Mouse (Mus musculus) yolk sac, embryonic 10.5 days (tissue): ENCODE data around the gene Metap1d.

ENCODE experiments used
- DNase-seq: peaks from one replicate; pipeline ENCODE4 v3.0.0-alpha.2; 2017; ENCODE audit warnings: low spot score

The Metap1d gene

DNA sequence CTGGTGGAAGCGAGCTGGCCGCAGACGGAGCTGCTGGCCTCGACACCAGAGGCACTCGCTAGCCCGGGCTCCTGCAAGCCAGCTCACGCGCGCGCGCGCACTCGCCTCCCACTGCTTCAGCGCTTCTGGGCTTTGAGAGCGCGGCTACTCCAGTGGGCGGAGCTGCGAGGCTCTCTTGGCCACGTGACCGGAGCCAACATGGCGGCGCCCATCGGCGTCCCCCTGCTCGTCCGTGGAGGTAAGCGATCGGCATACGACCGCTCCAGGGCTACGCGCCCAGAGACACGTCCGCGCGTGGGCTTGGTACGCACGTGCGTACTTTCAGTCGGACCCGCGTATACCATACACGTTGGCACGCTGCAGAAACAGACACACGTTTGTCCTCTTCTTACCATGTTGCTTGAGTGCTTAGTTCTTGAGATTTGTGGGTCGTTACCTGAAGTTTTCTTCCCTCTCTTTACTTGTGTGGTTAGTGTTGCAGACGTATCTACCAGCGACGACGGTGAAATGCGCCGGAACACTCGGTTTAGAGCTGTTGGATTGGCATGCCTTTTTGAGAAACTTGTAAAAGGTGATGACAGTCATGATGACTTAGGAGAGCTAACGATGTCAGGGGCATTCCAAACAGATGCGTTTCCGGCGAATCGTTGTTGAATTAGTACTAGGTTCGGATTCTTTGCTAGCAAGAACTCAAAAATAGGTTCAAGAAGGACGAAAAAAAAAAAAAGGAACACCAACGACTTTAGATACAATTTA is at the start of gene Metap1d:
Gene Metap1d (plus strand): TSS at position 116 of the 756 bp plus-strand sequence.
- peak; percentile 92 for DNase-seq

DNA sequence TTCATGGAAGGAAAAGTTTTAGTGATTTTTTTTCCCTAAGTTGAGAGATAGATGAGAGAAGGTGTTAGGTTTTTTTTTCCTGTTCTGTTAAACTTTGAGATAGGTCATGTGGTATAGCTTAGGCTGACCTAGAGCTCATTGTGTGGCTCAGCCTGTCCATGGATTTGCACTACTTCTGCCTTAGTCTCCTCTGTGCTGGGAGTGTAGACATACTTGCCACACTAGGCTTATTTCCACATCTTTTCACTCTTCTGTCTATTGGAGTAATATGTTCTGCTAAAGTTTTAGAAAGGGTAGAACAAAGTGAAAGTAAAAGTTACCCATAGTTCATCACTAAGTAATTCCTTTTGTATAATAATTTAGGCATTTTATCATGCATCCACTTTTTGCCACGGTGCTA is 47.5 kb upstream of the Metap1d start:
- no peak for DNase-seq

DNA sequence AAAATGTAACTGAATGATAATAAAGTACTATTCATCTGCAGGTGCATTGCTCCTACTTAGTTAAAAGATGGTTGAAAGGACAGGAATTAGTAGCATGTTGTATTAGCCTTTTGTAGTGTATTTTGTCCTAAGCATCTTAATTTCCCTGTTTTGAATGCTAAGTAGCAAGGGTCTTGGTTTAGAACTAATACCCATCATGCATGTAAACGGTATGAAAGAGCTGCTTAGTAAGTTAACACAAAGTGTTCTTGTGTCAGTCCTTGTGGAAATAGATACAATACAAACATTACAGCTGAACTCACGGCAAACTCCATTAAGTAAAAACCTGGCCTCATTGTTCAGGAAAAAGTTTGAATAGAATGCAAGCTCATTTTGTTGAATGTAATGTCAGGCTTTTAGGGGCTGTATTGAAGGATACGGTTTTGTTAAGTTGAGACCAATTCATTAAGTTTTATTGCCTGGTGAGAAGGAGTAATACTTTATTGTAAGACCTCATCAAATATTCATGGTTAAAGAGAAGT is 34.3 kb upstream of the Metap1d start:
- DNase-seq, result no peak

DNA sequence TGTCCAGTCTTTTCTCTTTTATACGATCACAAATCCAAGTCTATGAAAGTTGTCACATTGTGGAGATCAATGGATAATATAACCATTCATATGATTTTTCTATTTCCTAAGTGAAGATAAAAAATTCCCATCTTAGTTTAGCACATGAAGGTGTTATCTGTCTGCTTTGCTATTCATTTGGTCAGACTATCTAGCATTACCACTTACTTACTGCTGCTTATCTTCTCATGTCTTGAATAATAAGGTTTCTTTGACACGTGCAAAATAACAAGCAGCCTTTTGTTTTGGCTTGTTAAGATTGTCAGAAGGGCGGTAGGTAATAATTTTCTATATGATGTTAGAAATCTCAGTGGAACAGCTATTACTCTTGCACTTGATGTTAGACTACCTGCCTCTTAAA is 33.7 kb upstream of the Metap1d start:
- no peak for DNase-seq

DNA sequence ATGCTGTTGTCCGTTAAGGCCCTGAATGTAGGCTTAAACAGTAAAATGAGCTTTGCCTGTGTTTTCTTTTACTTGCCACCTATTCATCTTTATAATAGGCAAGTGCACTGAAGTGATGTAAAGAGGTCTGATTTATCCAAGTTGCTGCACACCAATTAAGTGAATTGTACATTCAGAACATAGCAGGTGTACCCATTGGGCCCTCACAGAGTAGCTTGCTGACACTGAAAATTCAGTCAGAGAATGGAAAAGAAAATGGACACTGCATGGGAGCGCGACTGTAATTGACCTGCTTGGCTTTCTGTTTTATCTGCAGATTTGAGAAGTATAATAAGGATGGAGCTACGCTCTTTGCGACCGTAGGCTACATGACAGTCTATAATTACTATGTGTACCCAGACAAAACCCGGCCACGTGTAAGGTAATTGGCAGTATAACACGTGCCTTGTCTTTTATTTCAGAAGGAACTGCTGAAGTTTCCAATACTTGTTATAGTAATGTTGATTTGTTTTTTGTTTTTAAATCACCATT is 32.1 kb upstream of the Metap1d start:
- no peak for DNase-seq

DNA sequence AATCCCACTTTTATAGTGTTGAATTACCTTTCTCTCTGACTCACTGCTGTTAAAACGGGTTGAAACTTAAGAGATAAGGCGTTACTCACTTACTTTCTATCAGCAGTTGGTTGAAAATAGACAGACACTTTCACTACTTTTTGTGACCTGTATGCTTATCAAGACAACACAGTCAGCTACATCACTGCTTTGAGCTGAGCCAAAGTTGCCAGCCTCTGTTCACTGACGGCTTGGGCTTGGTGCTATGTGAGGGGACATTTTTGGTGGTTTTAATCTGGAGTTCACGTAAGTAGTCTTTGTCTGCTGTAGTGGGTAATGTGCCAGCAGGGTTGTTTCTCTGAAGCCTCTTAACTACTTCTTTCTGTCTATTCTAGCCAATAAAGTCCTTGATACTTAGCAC is 28.5 kb upstream of the Metap1d start:
- no peak for DNase-seq

DNA sequence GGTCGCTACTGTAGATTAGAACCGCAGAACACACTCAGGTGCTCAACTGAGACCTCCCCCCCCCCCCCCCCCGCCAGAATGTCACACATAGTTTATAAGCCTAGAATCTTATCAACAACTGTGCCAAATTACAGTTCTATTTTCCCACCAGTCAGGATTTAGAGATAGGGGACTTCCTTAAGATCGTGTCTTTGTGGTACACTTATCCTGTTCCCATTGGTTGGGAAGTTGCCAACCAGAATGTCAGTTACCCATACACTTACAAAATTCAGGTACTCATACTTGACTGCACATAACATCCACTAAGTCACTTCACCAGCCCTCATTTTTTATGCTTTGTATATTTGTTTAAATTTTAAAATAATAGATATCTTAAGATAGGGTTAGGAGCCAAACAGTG is 17.6 kb upstream of the Metap1d start:
- no peak for DNase-seq

DNA sequence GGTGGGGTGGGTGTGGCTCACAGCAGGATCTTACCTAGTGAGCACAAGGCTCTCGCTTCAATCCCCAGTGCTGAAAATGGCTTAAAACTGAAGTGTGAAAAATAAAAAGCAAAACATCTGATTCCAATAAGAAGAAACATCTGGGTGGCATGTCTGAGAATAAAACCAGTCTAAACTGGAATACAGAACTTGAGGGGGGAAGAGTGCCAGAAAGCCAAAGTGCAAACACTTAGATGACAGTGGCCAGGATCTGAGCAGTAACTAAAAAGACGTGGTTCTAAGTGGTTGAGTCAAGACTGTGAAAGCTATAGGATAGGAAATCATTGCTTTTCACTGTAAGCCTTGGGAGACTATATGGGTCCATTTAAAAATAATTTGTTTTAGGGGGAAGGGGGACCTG is 9.7 kb upstream of the Metap1d start:
- no peak for DNase-seq

DNA sequence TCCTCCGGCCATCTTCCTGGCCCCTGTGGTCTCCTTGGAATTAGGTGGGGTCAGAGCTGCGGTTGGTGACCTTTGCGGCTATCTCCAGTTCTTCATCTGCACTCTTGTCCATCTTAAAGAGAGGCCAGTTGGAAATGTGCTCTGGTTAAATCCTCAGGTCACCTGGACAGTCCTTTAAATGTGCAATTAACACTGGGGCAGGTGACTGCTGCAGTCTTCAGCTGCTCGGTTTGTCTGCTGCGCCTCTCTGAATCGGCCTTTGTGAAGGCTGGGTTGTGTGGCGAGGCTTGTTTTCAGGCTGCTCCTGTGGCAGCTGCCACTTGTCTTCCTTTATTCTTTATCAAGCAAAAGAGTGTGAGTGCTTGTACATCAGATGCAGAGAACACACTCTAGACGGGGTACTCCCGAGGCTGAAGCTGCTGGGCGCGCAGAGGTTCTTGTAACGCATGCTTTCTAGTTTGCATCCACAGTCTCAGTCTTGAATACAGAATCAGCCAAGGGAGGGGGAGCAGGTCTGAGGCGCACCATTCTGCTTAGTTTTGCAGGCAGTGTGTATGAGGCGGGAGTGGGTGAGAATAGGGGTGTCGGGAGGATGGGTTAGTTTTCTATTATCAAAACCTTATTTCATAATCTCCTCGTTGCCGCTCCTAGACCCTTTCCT is 7.4 kb upstream of the Metap1d start:
- DNase-seq, result no peak

DNA sequence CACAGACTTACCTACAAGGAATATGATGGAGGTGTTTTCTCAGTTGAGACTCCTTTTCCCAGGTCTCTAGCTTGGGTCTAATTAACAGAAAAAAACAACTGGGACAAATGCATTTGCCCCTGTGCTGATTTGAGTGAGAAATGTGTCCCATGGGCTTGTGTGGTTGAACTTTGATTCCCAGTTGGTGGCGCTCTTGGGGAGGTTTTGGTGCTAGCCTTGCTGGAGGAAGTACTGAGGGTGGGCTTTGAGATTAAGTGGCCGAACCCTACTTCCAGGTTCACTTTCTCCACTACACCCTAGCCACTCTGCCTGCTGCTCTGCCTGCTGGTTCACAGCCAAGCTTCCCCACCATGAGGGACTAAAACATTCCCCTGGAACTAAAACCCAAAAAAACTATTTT is 3.5 kb upstream of the Metap1d start:
- no peak for DNase-seq

DNA sequence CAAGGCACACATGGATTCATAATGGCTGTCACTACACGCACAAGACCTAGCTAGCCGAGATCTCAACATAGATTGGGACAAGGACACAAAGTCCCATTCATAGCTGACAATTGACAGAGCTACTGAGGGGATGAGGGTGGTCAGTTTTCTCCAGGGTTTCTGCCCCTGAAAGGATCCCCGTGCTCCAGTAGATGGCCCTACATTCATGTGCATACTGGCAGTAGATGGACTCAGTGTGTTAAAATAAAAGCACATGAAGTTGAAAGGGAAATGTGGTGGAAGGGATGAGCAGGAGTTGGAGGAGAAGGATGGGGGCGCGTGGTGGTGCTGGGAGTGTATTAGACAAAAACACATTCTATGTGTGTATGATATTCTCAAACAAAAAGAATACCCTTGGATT is 1.3 kb upstream of the Metap1d start:
- DNase-seq, result no peak

DNA sequence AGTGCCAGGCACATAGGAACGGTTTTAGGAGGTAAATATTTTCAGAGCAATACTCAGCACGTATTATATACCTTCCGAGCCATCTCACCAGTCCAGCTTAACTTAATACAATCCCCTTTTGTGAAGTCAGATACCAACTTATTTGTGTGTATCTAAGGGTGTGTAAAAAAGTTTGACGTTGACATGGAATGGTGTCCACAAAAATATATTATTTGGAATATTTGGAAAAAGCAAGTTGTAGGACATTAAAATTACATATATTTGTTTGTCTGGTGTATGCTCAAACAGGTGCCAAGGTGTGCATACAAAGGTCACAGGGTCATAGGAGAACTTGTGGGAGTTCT is 813 bp downstream of the Metap1d start:
- no peak for DNase-seq

DNA sequence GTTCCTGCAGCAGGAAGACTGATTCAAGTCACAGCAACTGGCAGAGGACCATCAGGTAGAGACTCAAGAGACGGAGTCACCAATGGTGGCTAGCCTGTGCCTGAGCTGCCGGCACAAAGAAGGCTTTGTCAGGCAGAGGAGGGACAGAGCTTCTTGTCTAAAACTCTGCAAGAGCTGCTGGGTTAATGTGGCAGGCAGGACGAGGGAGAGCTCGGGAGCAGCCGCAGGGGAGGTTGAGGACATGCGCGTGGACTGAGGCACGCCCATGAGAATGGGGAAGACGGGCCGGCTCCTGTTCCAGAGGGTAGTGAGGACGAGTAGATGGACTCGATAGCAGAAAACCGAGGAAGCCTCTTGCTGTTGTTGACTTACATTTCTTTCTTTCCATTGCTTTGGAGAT is 5.5 kb downstream of the Metap1d start:
- DNase-seq, result no peak

DNA sequence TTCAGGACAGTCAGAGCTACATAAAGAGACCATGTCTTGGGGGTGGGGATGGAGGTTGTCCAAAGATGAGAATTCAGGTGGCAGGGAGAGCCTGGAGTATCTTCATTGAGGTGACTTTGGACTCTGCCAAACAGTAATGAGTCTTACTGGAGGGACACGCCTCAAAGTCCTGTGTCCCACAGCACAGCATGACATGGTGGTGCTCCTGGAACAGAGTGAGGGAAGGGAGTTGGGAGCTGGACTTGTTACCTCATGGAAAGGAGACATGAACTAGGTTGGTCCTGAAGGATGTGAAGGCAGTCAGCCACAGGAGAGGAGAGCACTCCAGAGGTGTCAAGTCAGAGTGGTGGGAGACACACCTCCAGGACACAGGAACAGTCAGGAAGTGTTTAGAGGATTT is 6.6 kb downstream of the Metap1d start:
- DNase-seq, result no peak

DNA sequence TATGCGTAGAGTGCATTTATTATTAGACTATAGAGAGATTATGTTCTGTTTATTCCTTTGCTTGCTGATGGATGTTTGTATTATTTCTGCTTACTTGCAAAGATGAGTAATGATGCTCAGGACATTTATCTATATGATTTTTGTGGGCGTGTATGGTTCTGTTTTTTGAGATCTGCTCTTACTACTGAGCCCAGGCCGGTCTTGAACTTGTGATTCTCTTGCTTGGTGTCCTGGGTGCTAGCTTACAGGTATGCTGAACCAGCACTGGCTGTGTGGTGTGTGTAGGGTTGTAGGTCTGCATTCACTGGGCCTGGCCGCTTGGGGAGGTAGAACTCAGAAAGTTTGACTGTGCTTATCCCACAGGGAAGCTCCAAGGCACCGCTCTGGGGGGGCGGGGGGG is 8.1 kb downstream of the Metap1d start:
- DNase-seq, result no peak

DNA sequence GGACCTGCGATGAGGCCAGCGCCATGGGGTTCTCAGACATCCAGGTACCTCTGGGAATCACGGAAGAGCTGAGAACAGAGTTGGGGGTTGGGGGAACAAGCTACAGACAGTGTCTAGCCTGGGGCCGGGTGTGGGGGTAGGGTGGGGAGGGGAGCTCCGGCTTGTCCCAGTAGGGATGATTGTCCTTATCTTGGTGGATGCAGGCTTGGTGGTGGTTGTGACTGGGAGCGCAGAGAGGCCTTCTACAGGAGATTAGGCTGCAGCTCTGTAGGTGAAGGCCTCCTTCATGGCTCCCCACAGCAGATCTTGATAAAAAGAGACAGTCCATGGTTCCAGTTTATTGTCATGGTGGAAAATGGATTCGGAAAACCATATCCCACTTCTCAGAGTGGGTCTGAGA is 8.5 kb downstream of the Metap1d start:
- DNase-seq, result peak; percentile 42

DNA sequence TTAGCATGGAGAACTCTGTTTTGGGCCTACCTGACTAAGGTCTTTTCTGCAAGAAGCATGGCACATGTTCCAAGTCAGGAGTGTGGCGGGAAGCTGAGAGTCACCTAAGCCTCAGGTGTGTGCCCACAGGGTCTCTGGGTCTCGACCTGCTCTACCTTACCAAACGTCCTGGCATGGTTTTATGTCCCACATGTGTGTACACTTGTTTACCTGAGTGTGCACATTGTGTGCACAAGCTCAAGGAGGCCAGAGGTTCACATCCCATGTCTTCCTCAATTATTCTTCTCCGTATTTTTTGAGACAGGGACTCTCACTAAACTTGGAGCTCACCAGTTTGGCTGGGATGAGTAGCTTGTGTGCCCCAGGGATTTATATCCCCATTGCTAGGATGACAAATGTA is 9.0 kb downstream of the Metap1d start:
- no peak for DNase-seq

DNA sequence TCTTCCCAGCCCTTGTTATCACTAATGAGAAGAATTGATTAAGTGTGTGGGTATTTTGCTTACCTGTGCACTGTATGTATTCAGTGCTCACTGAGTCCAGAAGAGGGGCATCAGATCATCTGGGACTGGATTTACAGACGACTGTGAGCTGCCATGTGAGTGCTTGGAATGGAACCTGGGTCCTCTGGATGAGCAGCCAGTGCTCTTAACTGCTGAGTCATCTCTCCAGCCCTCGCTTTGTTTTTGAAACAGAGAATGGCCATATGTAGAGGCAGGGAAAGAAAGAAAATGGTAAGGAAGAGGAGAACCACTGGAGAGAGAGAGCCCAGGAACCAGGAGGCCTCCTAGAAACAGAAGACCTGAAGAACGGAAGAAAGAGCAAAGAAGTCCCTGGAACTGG is 9.5 kb downstream of the Metap1d start:
- no peak for DNase-seq

DNA sequence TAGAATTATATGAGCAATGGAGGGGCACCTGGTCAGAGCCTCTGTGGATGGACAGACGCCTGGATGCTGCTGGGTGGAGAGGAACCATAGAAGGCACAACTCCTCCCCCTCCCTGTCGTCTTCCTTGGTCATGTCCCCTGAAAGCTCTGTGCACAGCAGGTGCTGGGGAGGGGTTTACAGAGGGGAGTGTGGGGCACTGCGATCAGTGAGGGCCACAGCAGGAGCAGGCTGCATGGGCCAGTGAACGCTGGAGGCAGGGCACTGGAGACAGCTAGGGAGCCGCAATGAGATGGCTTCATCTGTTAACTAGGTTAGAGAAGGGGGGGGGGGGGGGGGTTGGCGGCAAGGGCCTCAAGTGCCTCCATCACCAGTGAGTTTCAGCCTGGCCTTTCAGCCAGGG is 13.0 kb downstream of the Metap1d start:
- DNase-seq, result no peak

DNA sequence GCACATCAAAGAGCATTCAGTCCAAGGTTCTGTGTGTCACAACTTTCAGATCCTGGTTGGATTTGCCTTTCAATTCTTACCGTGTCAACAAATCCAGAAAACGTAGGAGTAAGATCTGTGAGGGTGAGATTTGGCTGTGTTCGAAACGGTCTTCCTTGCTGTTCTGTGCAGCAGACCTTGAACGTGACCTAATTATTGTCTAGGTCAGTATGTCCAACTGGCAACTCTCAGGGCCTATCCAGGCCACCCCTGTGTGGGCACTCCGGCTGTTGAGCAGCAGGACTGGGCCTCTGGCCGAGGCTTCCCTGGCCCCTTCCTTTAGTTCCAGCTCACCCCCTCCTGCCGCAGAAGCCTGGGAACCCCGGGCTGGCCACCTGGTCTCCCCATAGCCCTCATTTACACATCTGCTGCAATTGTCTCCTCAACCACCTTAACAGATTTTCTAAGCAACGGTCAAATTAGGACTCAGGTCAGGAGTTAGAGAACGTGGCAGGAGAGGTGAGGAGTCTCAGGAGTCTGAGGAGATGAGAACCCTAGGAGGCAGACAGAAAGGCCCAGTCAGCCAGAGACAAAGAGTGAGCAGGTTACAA is 13.9 kb downstream of the Metap1d start:
- DNase-seq, result no peak

DNA sequence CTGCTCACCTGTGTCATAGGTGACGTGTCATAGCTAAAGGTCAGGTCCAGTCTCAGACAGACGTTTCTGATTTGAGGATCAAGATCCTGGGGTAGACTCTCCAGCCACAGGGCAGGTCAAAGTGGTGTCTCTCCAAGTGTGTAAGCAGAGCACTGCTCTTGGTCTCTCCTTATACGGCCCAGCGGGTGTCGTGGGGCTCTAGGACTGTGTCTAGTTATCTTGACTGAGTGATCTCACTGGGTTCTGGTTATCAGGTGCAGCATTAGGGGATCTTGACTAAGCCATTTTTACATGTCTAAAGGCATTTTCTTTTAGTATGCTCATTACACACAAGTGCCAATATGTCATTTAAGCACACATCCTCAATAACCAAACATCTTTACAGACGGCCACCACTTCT is 18.0 kb downstream of the Metap1d start:
- no peak for DNase-seq

DNA sequence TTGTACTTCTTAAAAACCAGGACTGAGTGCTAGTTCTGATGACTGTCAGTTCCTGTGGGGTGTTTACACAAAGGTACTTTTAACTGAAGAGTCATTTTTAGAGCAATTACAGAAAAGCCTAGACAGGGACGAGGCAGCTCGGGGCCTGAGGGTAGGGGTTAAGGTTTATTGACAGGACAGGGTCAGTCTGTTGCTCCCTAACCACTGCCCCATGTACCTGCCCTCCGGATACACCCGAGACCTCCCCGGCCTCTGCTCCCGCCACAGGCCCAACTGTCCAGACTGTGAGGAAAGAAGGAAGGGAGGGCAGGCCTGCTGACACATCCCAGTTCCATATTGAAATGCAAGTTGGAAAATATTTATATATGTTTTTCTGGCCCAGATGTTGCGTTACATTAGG is 20.8 kb downstream of the Metap1d start:
- DNase-seq, result no peak

DNA sequence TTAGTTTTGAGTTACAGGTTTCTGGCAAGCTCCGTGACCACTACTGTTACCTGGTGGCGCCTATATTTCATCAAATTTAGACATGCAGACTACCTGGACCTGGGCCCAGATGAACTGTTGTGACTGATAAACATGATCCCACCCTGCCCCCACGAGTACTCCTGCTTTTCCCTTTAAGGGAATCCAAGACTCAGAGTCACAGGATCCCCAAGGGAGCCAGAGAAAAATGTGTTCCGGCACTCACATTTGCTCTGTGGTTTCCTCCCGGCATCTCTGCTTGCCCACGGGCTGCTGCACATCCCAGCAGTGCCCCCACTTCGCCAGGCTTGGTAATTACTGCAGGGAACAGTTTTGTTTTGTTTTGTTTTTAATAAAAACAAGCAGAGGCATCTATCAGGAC is 21.3 kb downstream of the Metap1d start:
- no peak for DNase-seq
